Mouse (Mus musculus): ENCODE results near the gene Zfp664.
A peak's percentile ranks its signal among the peaks of the same experiment; 100 is the strongest.

The Zfp664 gene

DNA sequence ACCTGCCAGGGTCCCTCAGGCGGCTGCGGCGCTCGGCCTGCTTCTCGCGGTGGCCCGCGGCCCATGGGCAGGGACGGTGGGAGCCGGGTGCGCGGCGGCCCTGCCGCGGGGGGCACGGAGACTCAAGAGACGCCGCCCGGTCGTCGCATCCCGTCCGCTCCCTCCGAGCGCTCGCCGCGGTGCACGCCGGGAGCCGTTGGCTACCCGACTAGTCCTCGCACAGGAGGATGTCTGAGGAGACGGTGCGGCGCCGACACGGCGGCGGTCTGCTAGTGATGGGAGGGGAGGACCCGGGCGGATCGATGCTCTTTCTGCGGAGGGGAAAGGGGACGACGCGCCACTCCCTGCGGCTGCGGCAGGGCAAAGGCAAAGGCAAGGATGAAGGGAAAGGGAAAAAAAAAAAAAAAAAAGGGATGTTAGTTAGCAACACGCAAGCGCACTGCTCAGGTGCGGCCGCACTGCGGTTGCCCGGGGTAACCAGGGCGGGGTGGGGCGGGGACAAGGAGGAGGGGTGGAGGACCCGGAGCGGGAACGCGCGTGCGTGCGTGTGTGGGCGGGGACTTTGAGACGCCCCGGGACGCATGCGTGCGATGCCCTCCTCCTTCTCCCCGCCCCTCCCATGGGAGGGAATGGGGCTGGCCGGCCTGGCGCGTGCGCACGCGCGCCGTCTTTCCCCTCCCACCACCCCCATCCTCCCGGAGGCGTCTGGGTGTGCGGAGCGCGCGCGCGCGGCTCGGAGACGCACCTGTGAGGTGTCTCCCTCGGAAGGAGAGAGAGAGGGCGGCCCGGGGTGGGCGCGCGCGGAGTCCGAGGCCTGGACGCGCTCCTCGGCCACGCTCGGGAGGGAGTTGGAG lies at the start of gene Zfp664, which contains the start of gene Ccdc92:
Gene Zfp664, plus strand, starts transcription at position 679 of the 854 bp plus-strand sequence.
Gene Ccdc92, minus strand, starts transcription at position 412 of the 854 bp plus-strand sequence.
- peak; percentile 97 for DNase-seq

DNA sequence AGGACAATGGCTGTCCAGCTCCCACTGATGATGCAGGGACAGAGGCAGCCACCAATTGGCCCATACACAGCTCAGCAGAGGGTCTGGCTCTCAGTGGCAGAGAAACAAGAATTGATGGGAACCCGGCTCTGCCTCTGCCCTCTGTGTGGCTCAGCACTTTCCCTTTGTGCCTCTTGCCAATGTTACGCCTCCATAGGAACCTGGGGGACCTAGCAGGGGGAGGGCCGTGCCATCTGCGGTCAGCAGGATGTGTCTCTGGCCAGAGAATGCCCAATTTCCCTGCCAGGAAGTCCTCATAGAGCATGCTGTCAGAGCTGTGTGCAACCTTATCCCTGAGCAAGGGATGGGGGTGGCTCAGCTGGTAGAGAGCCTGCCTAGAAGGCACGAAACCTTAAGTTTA lies 47.7 kb upstream of the Zfp664 start:
- DNase-seq = no peak

DNA sequence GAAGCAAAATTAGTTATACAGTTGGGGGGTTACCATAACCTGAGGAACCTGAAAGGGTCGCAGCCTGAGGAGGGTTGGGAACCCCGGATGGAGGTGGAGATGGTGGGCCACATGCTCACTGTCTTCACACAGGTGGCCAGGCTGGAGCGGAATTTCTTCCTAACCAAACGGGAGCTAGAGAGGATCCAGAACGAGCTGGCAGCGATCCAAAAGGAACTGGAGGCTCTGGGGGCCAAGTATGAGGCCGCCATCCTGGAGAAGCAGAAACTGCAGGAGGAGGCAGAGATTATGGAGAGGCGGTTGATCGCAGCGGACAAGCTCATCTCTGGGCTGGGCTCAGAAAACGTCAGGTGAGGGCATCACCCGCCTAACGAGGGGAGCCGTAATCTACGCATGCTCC lies 45.4 kb upstream of the Zfp664 start:
- DNase-seq = no peak

DNA sequence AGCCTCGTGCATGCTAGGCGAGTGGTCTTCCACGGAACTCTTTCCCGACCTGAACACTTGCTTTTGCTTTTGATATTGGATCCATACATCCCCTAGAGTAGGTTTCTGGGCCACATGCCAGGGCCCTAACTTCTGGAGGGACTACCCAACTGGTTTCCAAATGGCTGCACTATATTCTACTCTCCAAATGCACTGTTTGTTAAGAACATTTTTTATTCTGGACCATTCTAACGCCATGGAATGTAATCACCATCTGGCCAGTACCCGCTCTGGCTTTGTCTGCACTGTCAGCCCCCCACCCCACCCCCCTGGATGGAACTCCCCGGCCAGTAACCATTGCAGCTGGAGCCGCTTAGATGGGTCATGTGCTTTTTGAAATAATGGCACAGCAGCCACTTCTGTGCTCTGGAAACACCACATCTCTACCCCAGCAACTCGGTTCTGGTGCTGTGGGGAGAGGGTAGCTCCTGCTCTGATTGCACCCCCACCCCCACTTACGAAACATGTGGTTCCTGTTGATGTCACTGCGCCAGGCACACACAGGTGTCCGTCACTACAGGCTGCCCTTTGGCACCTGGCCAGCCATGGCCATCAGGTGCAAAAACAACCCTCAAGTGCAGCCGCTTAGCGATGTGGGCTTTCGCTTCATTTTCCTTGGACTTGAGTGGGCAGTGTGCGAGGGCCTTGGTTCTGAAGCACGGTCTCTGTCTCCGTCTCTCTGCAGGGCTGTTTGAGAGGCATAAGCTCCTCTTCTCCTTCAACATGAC lies 40.2 kb upstream of the Zfp664 start:
- DNase-seq = no peak

DNA sequence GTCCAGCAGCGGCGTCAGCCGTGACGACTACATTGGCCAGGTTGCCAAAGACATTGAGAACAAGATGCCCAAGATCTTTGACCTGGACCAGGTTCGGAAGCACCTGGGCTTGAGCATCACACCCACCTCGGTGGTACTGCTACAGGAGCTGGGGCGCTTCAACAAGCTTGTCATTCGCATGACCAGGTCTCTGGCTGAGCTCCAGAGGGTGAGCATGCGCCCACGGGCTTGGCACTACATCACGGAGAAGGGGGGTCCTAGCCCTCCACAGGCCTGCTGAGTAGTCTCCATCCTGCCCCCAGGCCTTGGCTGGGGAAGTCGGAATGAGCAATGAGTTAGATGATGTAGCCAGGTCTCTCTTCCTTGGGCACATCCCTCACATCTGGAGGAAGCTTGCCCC lies 32.2 kb upstream of the Zfp664 start:
- no peak for DNase-seq

DNA sequence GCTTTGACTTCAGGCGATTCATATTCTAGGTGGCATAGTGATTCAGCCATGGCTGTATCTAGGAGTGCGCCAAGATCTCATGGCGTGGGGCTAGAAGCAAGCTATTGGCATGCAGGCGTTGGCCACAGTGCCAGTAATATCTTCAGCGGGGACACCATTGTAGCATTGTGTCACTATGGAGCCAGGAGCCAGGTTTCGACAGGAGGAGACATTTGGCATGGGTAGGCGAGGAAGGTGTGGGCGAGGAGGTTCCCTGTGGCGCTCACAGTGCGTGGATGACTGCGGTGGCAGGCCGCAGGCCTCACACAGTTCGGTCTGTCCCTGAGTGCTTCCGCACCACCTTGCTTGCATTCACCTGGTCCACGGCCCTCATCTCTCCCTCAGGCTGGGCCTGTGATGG lies 27.3 kb upstream of the Zfp664 start:
- no peak for DNase-seq

DNA sequence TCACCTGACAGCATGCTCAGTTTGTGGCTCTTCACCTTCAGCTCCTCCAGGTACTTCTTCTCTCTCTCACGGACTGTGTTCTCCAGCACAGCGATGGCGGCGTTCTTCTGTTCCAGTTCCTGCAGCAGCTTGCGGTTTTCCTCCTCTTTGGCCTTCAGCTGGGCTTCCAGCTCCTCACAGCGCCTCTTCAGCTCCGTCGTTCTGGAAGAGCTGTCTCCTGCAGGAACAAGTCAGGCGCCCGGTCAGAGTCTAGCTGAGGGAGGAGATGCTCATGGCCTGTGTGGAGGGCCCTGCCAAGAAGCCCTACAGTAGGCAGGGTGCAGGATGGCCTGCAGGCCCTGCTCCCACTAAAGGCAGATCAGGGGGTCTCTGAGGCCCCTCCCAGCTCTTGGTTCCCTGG lies 26.4 kb upstream of the Zfp664 start:
- no peak for DNase-seq

DNA sequence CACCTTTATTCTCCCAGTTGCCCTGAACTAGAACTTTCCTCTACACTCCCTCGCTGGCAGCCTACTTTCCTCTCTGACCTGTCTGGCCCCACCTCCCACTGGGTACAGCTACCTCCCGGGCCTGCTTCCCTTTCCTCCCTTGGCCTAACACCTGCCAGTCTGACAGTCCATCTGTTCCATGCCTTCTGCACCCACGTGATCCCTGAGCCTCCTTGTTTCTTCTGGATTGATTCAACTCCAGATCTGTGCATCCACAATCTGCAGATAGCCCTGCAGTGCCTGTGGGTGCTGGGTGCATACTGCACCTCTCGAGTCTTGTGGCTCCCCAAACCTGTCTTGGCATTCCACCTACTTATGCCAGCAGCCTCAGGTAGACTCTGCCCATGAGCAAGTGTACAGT lies 25.9 kb upstream of the Zfp664 start:
- no peak for DNase-seq

DNA sequence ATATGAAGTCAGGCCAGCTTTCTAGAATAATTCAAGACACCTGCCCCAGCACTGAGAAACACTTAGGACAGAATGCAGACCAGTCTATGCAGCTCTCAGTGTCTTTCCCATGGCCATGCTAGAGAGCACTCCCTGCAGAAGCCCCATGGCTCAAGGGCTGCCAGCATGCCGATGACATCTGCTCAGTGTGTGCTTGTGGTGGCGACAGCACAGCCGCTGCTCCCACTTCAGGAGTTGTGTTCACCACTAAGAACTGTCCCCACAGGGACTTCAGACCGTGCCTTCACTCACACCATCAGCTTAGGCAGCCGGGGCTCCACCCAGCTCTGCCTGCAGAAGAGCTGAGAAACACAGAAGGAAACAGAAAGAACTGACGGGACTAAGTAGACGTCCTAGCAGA lies 22.3 kb upstream of the Zfp664 start:
- no peak for DNase-seq

DNA sequence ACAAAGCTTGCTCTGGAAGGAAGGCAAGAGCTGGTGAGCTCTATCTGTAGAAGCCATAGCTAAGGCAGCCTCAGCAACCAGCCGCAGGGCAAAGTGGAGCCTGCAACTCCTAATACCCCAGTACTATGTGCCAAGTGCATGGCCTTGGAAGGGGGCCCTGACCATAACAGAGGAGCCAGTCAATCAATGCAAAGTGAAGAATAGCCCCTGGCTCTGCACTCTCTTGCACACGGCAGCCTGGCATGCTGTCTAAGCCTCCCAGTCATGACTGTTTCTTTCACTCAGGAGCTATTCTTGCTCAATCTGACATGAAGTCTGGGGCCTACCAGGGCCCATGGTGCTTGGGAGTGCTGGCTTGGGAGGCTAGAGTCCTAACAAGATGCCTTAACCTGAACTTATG lies 21.8 kb upstream of the Zfp664 start:
- DNase-seq = no peak

DNA sequence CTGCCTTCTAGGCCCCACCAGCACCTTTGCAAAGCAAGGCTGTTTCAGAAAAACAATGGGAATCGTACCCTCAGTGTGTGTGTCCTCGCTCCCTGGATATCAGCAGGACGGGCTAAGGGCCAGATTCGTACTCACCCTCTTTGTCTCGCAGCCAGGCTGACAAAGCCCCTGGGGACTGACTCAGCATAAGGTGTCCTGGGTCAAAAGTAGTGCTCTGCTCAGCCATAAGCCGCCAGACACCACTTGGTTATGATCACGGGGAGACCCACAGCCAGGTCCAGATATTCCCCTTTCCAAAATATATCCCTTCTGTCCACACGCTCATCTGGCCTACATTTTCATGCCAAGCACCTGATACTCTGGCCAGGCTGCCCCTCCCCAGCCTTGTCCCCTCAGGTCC lies 19.1 kb upstream of the Zfp664 start:
- no peak for DNase-seq

DNA sequence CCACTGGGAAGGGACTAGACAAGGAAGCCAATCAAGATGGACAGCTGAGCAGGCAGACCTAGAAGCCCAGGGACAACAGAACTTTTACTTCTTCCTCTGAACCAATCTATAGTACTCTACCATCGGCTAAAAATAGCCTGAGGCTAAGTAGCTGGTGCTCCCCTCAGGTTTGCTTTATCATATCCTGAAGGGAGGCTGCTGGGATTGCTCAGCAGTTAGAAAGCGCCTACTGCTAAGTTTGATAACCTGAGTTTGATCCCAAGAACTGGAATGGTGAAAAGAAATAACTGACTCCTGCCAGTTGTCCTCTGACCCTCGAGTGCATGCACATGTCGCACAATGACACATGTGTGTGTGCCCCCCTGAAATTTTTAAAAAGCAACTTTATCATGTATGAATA lies 17.6 kb upstream of the Zfp664 start:
- no peak for DNase-seq

DNA sequence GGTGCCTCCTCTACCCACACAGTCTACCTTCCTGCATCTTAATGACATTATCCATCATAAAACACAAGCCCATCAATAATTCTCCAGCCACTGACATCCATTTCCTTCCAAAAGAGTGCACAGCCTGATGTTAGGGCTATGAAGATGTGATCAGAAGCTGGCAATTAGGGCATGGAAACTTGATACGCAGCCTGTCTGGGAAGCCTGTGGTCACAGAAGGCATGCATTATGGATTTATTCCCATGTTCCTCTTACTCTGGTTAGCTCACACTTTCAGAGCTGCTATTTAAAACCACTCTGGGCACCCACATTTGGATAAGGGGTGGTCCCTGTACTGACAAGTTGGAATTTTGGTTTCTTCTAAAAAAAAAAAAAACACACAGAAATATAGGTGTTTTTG lies 15.5 kb upstream of the Zfp664 start:
- DNase-seq = no peak

DNA sequence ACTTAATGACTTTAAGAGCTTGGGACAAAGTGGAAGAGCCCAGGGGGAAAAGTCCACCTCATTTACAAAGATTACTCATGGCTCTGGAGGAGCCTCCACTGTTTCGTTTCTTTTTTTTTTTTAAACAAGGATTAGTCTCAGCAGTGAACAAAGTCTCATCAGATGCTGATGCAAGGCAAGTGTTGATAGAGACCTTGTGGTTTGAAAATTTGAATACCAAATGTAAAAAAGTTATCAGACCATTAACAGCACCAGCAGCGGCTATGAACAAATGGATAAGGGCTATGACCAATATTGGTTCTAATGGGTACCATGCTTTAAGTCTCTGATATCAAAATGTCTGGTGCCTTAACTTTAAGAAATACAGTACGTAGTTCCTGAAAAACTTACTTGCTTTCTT lies 13.5 kb upstream of the Zfp664 start:
- no peak for DNase-seq

DNA sequence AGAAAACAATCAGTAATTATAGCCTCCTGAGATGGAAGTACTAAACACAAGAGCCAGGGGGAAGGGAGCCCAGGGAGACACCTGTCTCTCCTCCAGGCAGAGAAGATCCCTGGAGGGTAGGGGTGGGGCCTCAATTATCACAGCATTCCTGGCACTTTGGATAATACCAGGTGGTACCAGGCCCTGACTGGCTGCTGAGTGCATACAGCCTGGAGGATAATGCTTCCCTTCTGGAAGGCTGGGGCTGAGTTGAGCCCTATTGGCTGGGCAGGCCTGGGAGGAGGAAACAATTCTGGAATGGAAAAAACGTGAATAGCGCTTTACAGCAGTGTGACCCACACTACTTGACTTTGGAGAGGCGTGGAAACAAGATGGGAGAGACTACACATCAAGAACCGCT lies 10.9 kb upstream of the Zfp664 start:
- DNase-seq = peak; percentile 40

DNA sequence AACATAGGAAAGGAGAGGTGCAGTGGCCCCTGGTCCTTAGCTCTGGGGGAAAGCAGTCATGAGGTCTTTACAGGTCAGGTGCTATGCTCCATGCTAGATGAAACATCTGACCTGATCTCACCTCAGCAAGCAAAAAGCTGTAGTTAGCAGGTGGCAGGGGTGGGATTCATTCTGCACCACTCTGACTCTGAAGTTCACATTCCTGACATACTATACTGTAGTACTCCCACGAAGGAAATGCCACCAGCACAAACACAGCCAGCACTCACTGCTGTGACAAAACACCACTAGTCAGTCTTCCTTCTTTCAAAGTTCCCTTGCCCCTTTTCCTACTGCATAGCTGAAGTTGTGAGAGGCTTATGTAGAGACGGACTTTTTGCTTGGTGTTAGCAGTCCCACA lies 10.2 kb upstream of the Zfp664 start:
- DNase-seq = peak; percentile 26

DNA sequence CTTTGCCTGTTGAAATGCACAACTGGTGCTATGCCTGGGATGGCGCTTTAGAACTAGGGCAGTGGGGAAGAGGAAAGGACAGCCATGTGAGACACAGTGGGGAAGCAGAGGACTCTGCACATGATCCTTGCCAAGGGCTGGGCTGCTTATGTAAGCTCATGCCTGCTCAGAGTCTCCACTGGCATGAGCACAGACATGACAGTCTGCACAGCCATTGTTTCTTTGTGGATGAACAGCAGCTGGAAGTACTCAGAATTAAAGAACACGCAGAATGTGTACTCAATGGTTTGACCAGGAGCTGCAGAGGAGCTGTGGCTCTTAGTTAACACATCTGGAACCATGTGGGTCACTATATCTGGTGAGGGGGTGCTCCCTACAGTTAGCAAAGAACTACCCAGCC lies 9.4 kb upstream of the Zfp664 start:
- DNase-seq = peak; percentile 27

DNA sequence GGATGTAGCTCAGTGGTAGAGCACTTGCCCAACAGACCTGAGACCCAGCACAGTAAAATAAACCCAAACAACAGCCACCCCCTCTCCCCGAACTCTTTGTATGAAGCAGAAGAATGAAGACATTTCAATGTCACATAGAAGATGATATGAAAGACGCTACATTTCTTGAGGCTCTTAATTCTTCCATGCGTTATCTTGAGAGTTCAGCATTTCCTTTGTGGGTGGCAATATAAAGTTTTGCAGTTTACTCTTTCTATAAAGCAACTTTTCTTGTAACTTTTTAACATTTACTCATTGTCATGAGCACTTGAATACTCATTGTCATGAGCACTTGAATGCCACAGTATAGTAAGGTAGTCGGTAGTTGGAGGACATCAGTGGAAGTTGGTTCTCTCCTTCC lies 8.3 kb upstream of the Zfp664 start:
- no peak for DNase-seq

DNA sequence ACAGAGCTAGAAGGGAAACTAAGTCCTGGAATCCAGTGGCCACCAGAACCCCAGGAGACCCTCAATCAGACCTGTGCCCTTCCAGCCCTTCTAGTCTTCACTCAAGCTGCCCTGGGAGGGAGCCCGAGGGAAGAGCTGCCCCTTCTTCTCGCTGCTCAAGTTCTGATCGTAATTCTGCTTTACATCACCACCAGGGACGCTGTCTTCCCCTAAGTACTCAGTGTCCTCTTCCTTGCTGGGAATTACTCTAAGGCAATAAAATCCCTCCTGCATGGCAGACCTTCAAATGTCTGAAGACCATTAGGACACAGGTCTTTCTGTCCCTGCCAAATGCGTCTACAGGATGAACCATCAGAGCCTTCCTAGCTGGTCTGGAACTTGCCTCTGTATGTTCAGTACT lies 2.5 kb upstream of the Zfp664 start:
- no peak for DNase-seq

DNA sequence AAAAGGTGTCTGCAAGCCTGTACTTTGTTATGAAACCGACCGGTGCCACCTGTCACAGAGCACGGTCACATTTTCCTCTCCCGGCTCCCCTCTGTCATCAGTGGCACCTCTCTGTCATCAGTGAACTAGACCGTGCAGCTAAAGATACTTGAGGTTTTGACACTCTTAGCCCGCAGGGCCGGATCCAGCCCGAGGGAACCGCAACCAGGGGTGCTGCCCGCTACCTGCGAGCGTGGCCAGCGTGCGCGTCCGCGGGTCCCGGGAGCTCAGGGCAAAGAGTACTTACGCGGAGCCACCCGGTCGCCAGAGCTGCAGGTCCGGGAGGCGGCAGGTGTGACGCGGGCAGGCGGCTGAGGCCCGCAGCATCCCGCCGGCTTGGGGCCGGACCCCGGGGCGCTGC lies 1.0 kb upstream of the Zfp664 start:
- DNase-seq = no peak

DNA sequence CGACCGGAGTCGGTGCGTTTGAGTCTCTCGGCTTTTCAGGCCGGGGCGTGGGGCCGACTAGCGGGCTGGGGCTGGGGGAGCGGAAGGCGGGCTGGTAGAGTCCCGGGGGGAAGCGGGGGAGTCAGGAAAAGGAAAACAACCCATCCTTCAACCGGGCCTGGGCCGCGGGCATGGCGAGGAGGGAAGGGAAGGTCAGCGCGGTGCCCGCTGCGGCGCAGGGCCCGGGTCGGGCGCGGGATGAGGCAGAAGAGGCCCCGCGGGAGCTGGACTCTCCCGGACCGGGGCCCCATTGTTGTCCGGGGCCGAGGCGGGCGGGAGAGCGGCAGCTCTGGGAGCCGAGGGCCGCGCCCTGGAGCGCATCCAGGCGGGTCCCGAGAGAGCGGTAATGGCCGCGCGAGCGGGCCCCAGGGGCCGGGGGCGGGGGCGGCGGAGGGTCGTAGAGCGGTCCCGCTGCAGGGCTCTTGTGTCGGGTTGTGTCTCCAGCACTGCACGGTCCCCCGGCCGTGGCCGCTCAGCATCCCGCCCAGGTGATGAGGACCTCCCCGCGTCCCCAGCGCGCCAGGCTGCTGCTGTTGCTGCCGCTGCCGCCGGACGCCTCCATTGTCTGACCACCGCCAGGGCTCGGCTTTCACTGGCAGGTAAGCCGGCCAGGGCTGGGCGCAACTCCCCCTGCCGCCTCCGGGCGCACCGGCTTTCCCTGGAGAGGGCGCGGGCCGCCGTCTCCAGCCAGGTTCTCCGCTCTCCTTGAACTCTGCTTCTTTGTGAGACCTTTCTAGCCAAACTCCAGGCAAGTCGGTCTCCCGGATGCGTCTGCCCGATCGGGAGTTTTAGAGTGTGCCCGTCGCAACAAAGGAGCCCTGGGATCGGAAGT lies 615 bp downstream of the Zfp664 start:
- peak; percentile 30 for DNase-seq

DNA sequence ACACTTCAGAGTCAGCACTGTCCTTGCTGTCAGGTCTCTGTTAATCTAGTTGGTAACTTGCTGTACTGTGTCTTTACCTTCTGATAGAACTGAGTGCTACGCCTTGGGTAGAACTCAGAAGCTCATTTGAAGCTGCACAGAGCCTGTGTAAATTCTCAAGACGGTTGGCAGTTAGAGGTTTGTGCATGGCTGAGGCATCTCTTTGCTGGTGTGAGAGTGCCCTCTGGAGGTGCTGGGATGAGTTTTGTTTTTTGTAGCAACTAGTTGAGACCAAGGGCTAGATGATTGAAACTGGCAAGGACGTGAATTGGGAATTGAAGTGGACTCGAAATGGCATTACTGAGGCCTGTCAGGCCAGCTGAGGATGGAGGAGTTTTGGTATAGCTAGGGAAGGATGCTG lies 6.5 kb downstream of the Zfp664 start:
- peak; percentile 84 for DNase-seq

DNA sequence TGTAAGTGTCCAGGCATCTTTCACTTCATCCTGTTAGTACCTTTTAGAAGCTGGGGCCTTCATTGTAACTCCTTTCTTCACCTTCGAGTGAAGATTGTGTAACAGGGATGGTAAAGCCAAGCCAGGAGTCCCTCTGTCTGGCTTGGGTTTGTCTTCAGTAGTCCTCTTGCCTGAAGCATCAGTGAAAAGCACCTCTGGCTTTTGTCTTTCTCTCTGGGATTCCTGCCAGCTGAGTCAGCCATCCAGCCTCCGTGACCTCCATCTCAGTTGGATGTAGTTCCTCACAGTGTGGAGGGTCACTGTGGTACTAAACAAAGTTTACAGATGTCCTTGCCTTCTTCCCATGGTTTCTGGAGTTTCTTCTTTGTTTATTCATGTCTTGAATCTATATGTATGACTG lies 9.5 kb downstream of the Zfp664 start:
- peak; percentile 40 for DNase-seq

All from lung, postnatal 36 days (tissue).